Mouse (Mus musculus) hindbrain, embryonic 12.5 days (tissue): Measurements from ENCODE around the gene Sox5. TPM values are rescaled to one million over a fixed set of nuclear protein-coding genes. Genes with fewer than 3 reads are reported as not detected.

Experiments
- ATAC-seq: fragments of 200-750 bp; cut with Nextera tagmentation; 2 replicates; pipeline ENCODE4 v1.8.0; 2017; ENCODE audit warnings: moderate TSS enrichment; ENCODE audit not compliant: low FRiP score
- H3K27ac ChIP-seq: fragments of 300-500 bp; sonication (generic); 2 replicates; pipeline ENCODE4 v1.5.1; 2016; ENCODE audit warnings: mild to moderate bottlenecking
- H3K27me3 ChIP-seq: fragments of 300-500 bp; sonication (generic); 2 replicates; pipeline ENCODE4 v1.6.1; 2016; ENCODE audit warnings: mild to moderate bottlenecking
- H3K36me3 ChIP-seq: fragments of 300-500 bp; sonication (generic); 2 replicates; pipeline ENCODE4 v1.6.1; 2016; ENCODE audit warnings: mild to moderate bottlenecking
- H3K4me1 ChIP-seq: fragments of 300-500 bp; sonication (generic); 2 replicates; pipeline ENCODE4 v1.6.1; 2016
- H3K4me2 ChIP-seq: fragments of 300-500 bp; sonication (generic); replicated peaks from 2 replicates; pipeline ENCODE4 v1.6.1; 2016; ENCODE audit warnings: mild to moderate bottlenecking
- H3K4me3 ChIP-seq: fragments of 300-500 bp; sonication (generic); 2 replicates; pipeline ENCODE4 v1.5.1; 2016; ENCODE audit warnings: mild to moderate bottlenecking
- H3K9ac ChIP-seq: fragments of 300-500 bp; sonication (generic); 2 replicates; pipeline ENCODE4 v1.6.1; 2016; ENCODE audit warnings: mild to moderate bottlenecking, moderate library complexity
- H3K9me3 ChIP-seq: fragments of 300-500 bp; sonication (generic); replicated peaks from 2 replicates; pipeline ENCODE4 v1.6.1; 2016; ENCODE audit warnings: mild to moderate bottlenecking
- WGBS: fragments of 180-500 bp; shearing (Covaris S2); methylation state at CpG from one replicate; pipeline ENCODE4 v1.1.7; 2016; 5-methylcytosine and 5-hydroxymethylcytosine counted together
- polyA plus RNA-seq: library from polyadenylated mRNA; unstranded; fragments of >200 nt; fragmentation: Nextera tagmentation; extraction: Ambion mirVana; gene quantifications from 2 replicates; pipeline ENCODE4 v1.2.1, GENCODE M21; 2016

Gene Sox5
- polyA plus RNA-seq, 1 experiment from 2014 or later, result 49.1 TPM

GRCm38 (mm10) chr6:144264320-144264915 is 517.4 kb downstream of the Sox5 start:
- Histone ChIP-seq H3K4me1 (peaks cover 10% of the 10 kb centered on the region), H3K4me2 (peak overlapping the region; percentile 26; the same call in 1 of the 2 replicates), H3K9ac (no peak overlapping the region), H3K9me3 (no peaks in the 10 kb centered on the region), H3K27ac (peak overlapping the region; percentile 64), H3K4me3 (no peak overlapping the region), H3K27me3 (0 out of 2 replicates have a peak, but pooled peaks cover 5% of the 10 kb centered on the region), H3K36me3 (no peaks in the 10 kb centered on the region)
- 26% methylated on average over 16 of the region's 16 CpGs for WGBS
- ATAC-seq, result no peak; the same call in 1 of the 2 replicates

GRCm38 (mm10) chr6:144256500-144256899 is 525.3 kb downstream of the Sox5 start:
- Histone ChIP-seq H3K4me3 (no peak overlapping the region), H3K9ac (no peak overlapping the region), H3K9me3 (no peaks in the 10 kb centered on the region), H3K27ac (peak overlapping the region; percentile 40; the same call in 1 of the 2 replicates), H3K27me3 (peaks cover 3% of the 10 kb centered on the region; the same call in 1 of the 2 replicates), H3K4me1 (peaks cover 17% of the 10 kb centered on the region), H3K4me2 (no peak overlapping the region), H3K36me3 (no peaks in the 10 kb centered on the region)
- 63% methylated on average over 8 of the region's 8 CpGs for WGBS
- no peak for ATAC-seq

GRCm38 (mm10) chr6:144252191-144252718 is 529.5 kb downstream of the Sox5 start:
- Histone ChIP-seq H3K4me3 (no peak overlapping the region), H3K4me1 (peaks cover 29% of the 10 kb centered on the region), H3K9ac (no peak overlapping the region), H3K27me3 (peaks cover 3% of the 10 kb centered on the region; the same call in 1 of the 2 replicates), H3K9me3 (no peaks in the 10 kb centered on the region), H3K27ac (peak overlapping the region; percentile 64), H3K36me3 (no peaks in the 10 kb centered on the region), H3K4me2 (no peak overlapping the region)
- ATAC-seq, result peak; percentile 23; the same call in 1 of the 2 replicates
- 28% methylated on average over 7 of the region's 7 CpGs for WGBS

- H3K4me2 ChIP-seq, result no peak overlapping the region
- H3K27ac ChIP-seq, result peak overlapping the region; percentile 64
- H3K36me3 ChIP-seq, result no peaks in the 10 kb centered on the region
- peak; percentile 83 for ATAC-seq
- H3K9ac ChIP-seq, result no peak overlapping the region
- no peak overlapping the region for H3K4me3 ChIP-seq
- no peaks in the 10 kb centered on the region for H3K9me3 ChIP-seq
- 18% methylated on average over 18 of the region's 18 CpGs for WGBS
- peaks cover 3% of the 10 kb centered on the region; the same call in 1 of the 2 replicates for H3K27me3 ChIP-seq
- H3K4me1 ChIP-seq, result peaks cover 27% of the 10 kb centered on the region
Measured at GRCm38 (mm10) chr6:144251222-144252170, 530.3 kb downstream of the Sox5 start.

- Histone ChIP-seq H3K4me3 (no peak overlapping the region), H3K36me3 (no peaks in the 10 kb centered on the region), H3K27ac (0 out of 2 replicates have a peak overlapping the region, but pooled peaks have one; percentile 23), H3K9ac (no peak overlapping the region), H3K27me3 (peaks cover 3% of the 10 kb centered on the region; the same call in 1 of the 2 replicates), H3K4me2 (no peak overlapping the region), H3K4me1 (peaks cover 21% of the 10 kb centered on the region), H3K9me3 (no peaks in the 10 kb centered on the region)
- WGBS, result 15% methylated on average over 6 of the region's 6 CpGs
- ATAC-seq, result peak; percentile 26; the same call in 1 of the 2 replicates
Measured at GRCm38 (mm10) chr6:144250625-144251181, 531.1 kb downstream of the Sox5 start.

GRCm38 (mm10) chr6:144236581-144236980 is 545.2 kb downstream of the Sox5 start:
- H3K9me3 ChIP-seq, result no peaks in the 10 kb centered on the region
- no peak overlapping the region for H3K27ac ChIP-seq
- no peaks in the 10 kb centered on the region for H3K27me3 ChIP-seq
- 52% methylated on average over 11 of the region's 11 CpGs for WGBS
- H3K4me3 ChIP-seq, result no peak overlapping the region
- H3K4me1 ChIP-seq, result no peaks in the 10 kb centered on the region
- no peak overlapping the region for H3K4me2 ChIP-seq
- no peak overlapping the region for H3K9ac ChIP-seq
- no peak for ATAC-seq
- H3K36me3 ChIP-seq, result no peaks in the 10 kb centered on the region

- no peak overlapping the region for H3K9ac ChIP-seq
- peaks cover 31% of the 10 kb centered on the region for H3K4me1 ChIP-seq
- WGBS, result 19% methylated on average over 8 of the region's 8 CpGs
- H3K36me3 ChIP-seq, result no peaks in the 10 kb centered on the region
- no peak overlapping the region for H3K4me3 ChIP-seq
- ATAC-seq, result peak; percentile 50; the same call in 1 of the 2 replicates
- H3K4me2 ChIP-seq, result peak overlapping the region; percentile 36
- H3K9me3 ChIP-seq, result no peaks in the 10 kb centered on the region
- H3K27me3 ChIP-seq, result no peaks in the 10 kb centered on the region
- H3K27ac ChIP-seq, result no peak overlapping the region
Measured at GRCm38 (mm10) chr6:144203970-144204369, 577.8 kb downstream of the Sox5 start.

GRCm38 (mm10) chr6:144203013-144203412 is 578.8 kb downstream of the Sox5 start:
- peaks cover 25% of the 10 kb centered on the region for H3K4me1 ChIP-seq
- no peak overlapping the region for H3K4me3 ChIP-seq
- H3K27ac ChIP-seq, result no peak overlapping the region
- H3K36me3 ChIP-seq, result no peaks in the 10 kb centered on the region
- no peak overlapping the region for H3K9ac ChIP-seq
- WGBS, result 42% methylated on average over 12 of the region's 12 CpGs
- peak overlapping the region; percentile 36 for H3K4me2 ChIP-seq
- ATAC-seq, result no peak
- no peaks in the 10 kb centered on the region for H3K9me3 ChIP-seq
- H3K27me3 ChIP-seq, result no peaks in the 10 kb centered on the region

- H3K4me1 ChIP-seq, result peaks cover 32% of the 10 kb centered on the region
- no peak overlapping the region for H3K27ac ChIP-seq
- H3K27me3 ChIP-seq, result no peaks in the 10 kb centered on the region
- no peak for ATAC-seq
- no peak overlapping the region for H3K9ac ChIP-seq
- 86% methylated on average over 5 of the region's 5 CpGs for WGBS
- H3K36me3 ChIP-seq, result no peaks in the 10 kb centered on the region
- no peak overlapping the region for H3K4me3 ChIP-seq
- H3K9me3 ChIP-seq, result no peaks in the 10 kb centered on the region
- no peak overlapping the region for H3K4me2 ChIP-seq
Measured at GRCm38 (mm10) chr6:144201402-144202040, 580.3 kb downstream of the Sox5 start.

GRCm38 (mm10) chr6:144197209-144198119 is 584.3 kb downstream of the Sox5 start:
- no peak for ATAC-seq
- H3K4me2 ChIP-seq, result no peak overlapping the region
- no peak overlapping the region for H3K4me3 ChIP-seq
- peaks cover 13% of the 10 kb centered on the region; the same call in 1 of the 2 replicates for H3K4me1 ChIP-seq
- H3K27me3 ChIP-seq, result no peaks in the 10 kb centered on the region
- H3K27ac ChIP-seq, result peak overlapping the region; percentile 3; the same call in 1 of the 2 replicates
- WGBS, result 58% methylated on average over 16 of the region's 16 CpGs
- no peaks in the 10 kb centered on the region for H3K9me3 ChIP-seq
- H3K36me3 ChIP-seq, result no peaks in the 10 kb centered on the region
- no peak overlapping the region for H3K9ac ChIP-seq

GRCm38 (mm10) chr6:144195934-144196333 is 585.8 kb downstream of the Sox5 start:
- no peak for ATAC-seq
- WGBS, result 74% methylated on average over 14 of the region's 14 CpGs
- Histone ChIP-seq H3K27me3 (no peaks in the 10 kb centered on the region), H3K4me2 (no peak overlapping the region), H3K4me3 (no peak overlapping the region), H3K9me3 (peaks cover 13% of the 10 kb centered on the region), H3K4me1 (peaks cover 13% of the 10 kb centered on the region; the same call in 1 of the 2 replicates), H3K27ac (no peak overlapping the region), H3K36me3 (peaks cover 6% of the 10 kb centered on the region; the same call in 1 of the 2 replicates), H3K9ac (no peak overlapping the region)
